Mouse (Mus musculus) spleen, postnatal 0 days (tissue): ENCODE results near the gene D630003M21Rik. TPM values are rescaled to one million over a fixed set of nuclear protein-coding genes. Genes with fewer than 3 reads are reported as not detected.

Experiments used
- polyA plus RNA-seq: library from polyadenylated mRNA; unstranded; fragments of >200 nt; fragmentation: Nextera tagmentation; extraction: Ambion mirVana; gene quantifications from 2 replicates; pipeline ENCODE4 v1.2.1, GENCODE M21; 2015

Gene D630003M21Rik
- 0.52 and 0.78 TPM in 2 replicates for polyA plus RNA-seq

DNA sequence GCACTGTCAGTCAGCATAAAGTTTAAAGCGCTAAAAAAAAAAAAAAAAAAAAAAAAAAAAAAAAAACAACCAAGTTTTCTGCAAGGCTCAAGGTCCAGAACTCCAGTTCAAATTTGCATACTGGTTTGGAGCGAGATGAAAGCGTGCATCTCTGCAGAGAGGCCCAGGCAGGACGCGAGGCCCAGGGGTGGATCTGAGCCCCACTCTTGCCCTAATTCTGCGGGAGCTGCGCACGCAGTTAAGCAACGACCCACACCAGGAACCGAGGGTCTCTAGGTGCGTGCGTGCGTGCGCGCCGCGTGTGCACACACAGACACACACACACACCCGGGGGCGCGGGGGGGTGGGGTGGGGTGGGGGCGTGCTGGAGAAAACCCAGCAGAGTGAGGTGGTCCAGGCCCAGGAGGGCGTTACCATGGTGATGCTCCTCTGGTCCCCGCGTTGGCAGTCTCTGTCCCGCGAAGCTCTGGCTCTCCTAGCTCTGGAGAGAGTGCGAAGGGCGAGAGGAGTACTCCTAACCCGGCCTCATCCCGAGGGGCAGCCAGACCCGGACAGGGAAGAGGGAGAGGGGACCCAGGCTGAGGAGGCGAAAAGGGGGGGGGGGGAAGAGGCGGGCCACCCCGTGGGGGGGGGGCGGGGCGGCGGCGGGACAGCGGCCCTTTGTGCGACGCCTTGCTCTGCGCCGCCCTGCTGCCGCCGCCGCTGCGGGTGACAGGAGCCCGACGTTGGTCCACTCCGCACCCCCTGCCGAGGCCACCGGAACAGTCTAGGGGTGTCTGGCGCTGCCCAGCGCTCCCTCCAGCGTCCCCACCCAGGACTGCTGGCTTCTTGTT is at the start of gene D630003M21Rik:
Gene D630003M21Rik (minus strand): TSS at position 553 of the 833 bp plus-strand sequence.

DNA sequence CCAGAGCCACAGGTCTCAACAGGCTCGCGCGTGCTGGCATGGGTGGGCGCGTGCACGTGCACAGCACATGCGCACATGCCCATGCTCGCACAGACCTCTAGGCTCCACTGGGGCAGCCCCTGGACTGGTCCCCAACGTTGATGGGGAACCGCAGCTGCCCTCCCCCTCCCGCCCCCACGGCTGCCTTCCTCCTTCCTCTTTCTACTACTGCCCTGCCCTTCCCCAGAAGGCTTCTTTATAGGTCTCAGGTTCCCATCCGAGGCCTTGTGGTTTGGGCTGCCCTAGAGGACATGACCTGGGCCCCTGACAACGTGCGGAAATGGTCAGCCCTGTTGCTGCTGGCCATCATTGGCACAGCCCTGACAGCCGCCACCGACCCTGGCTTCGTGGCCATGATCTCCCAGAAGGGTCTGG is 29.0 kb upstream of the D630003M21Rik start, which contains the start of gene Bpi:
Gene Bpi (plus strand): TSS at position 90 of the 414 bp plus-strand sequence.

DNA sequence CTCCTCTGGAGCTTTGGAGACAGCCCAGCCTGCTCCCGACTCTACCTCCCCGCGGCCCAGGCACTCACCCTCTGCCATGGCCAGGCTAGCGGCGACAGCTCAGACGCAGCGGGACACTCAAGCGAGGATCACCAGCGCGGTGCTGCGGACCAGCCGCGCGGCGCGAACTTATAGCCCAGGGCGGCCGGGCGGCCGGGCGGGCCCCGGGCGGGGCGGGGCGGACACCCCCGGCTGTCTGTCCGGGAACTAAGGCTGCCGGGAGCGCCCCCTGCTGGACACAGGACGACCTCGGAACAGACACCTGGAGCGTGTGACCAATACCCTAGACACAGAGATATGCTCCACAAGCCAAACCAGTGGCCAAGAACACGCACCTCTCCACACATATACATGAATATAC is 82.8 kb downstream of the D630003M21Rik start, which contains the start of gene Tgm2:
Gene Tgm2 (minus strand): TSS at position 214 of the 400 bp plus-strand sequence.

Other genes with a start within 250 kb of the D630003M21Rik start
- 10.2 and 10.4 TPM in 2 replicates for gene Tti1, start 200.8 kb downstream of the D630003M21Rik start, polyA plus RNA-seq
- gene Rprd1b, start 200.7 kb downstream of the D630003M21Rik start, polyA plus RNA-seq, result 32.7 and 37.8 TPM in 2 replicates
- gene Tgm2, start 82.8 kb downstream of the D630003M21Rik start, polyA plus RNA-seq, result 34.0 TPM in 2 replicates
- not detected in 2 replicates for gene Bpi, start 28.9 kb upstream of the D630003M21Rik start, polyA plus RNA-seq
- gene Lbp, start 77.3 kb upstream of the D630003M21Rik start, polyA plus RNA-seq, result 10.7 and 15.2 TPM in 2 replicates
- 0.10 and 0.13 TPM in 2 replicates for gene Snhg11, start 146.4 kb upstream of the D630003M21Rik start, polyA plus RNA-seq
- gene Ralgapb, start 180.6 kb upstream of the D630003M21Rik start, polyA plus RNA-seq, result 9.2 and 10.8 TPM in 2 replicates